21 mouse cellular contexts compared by ENCODE assay signal in the genomic region with DNA sequence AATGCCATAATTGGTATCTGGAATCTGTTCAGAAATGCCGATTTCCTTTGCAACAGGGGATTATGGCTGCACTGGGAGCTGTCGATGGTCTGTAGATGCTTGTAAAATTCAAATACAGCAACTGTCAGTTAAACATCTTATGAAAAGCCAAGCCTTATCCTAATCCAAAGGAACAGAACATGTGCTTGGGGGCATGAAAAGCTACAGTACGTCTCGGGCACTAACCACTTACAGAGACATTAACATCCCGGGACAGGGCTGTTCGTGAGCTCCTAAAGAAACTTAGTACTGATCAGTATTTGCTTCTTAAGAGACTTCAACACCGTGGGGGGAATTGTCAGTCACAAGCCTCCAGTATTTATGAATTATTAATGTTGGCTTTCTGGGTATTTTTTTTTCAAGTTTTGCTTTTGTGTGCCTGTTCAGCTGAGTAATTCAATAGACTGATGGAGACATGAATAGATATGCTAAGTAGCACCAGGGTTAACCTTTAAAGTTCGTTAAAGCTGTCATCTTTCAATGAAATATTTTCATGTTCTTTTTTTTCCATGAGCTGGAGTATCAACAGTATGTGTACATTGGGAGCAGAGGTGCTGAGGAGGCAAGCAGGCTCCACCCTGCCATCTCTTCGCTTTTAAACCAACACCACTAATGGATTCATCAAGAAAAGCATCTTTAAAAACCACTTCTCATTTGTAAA.
DNase-seq lines count a peak whose midpoint lies in the region; ATAC-seq lines count a peak whose summit lies in the region.
"Had no signal": no experiment of that assay in that cellular context is flagged by ENCODE, and none has a peak within 500 bp of the region (broad histone marks: within the 10 kb centered on the region; RNA-seq: fewer than 3 reads in every experiment).

No protein-coding gene starts in this region.

- peaks cover 13% of the 10 kb centered on the region for H3K4me1 ChIP-seq in forebrain, embryonic 14.5 days (ENCODE audit: control insufficient read depth, insufficient read depth, low read length)
- H3K4me1 ChIP-seq in forebrain, embryonic 11.5 days (replicated peaks; ENCODE audit: control insufficient read depth, insufficient read depth, low read length) = no peaks in the 10 kb centered on the region
- peaks cover 11% of the 10 kb centered on the region for H3K4me1 ChIP-seq in midbrain, embryonic 11.5 days (ENCODE audit: control insufficient read depth, insufficient read depth, low read length)
- H3K4me1 ChIP-seq in midbrain, embryonic 10.5 days = peaks cover 18% of the 10 kb centered on the region
- H3K4me1 ChIP-seq in midbrain, embryonic 14.5 days (ENCODE audit: control insufficient read depth, insufficient read depth, low read length) = peaks cover 19% of the 10 kb centered on the region
- H3K4me1 ChIP-seq: embryonic facial prominence, embryonic 15.5 days; heart, embryonic 10.5 days had no signal

- whole genome bisulfite sequencing in forebrain, embryonic 14.5 days = 17% methylated on average over 9 of the region's 9 CpGs
- WGBS in forebrain, embryonic 11.5 days = 53% methylated on average over 9 of the region's 9 CpGs
- 46% methylated on average over 9 of the region's 9 CpGs for WGBS in midbrain, embryonic 11.5 days
- 76% methylated on average over 9 of the region's 9 CpGs for WGBS in midbrain, embryonic 10.5 days
- WGBS in midbrain, embryonic 14.5 days = 12% methylated on average over 9 of the region's 9 CpGs

- no peaks in the 10 kb centered on the region for H3K9me3 ChIP-seq in forebrain, embryonic 14.5 days (replicated peaks; ENCODE audit: control insufficient read depth, low read length)
- no peaks in the 10 kb centered on the region for H3K9me3 ChIP-seq in forebrain, embryonic 11.5 days (ENCODE audit: control insufficient read depth, low read length)
- H3K9me3 ChIP-seq in midbrain, embryonic 11.5 days (ENCODE audit: control insufficient read depth, low read length) = no peaks in the 10 kb centered on the region
- no peaks in the 10 kb centered on the region for H3K9me3 ChIP-seq in midbrain, embryonic 10.5 days (replicated peaks)
- H3K9me3 ChIP-seq in midbrain, embryonic 14.5 days (ENCODE audit: control insufficient read depth, low read length) = no peaks in the 10 kb centered on the region
- H3K9me3 ChIP-seq: embryonic facial prominence, embryonic 15.5 days; heart, embryonic 10.5 days had no signal

- no peaks in the 10 kb centered on the region for H3K27me3 ChIP-seq in forebrain, embryonic 14.5 days (replicated peaks; ENCODE audit: control insufficient read depth, insufficient read depth, low read length)
- no peaks in the 10 kb centered on the region for H3K27me3 ChIP-seq in forebrain, embryonic 11.5 days (ENCODE audit: control insufficient read depth, insufficient read depth, low read length)
- H3K27me3 ChIP-seq in midbrain, embryonic 11.5 days (ENCODE audit: control insufficient read depth, insufficient read depth, low read length) = peaks cover 3% of the 10 kb centered on the region; the same call in 1 of the 2 replicates
- H3K27me3 ChIP-seq in midbrain, embryonic 10.5 days (ENCODE audit: low read depth, poor library complexity, severe bottlenecking) = no peaks in the 10 kb centered on the region; the same call in 1 of the 2 replicates
- H3K27me3 ChIP-seq in midbrain, embryonic 14.5 days (ENCODE audit: control insufficient read depth, insufficient read depth, low read length) = peaks cover 7% of the 10 kb centered on the region; the same call in 1 of the 2 replicates
- H3K27me3 ChIP-seq: embryonic facial prominence, embryonic 15.5 days had no signal

- H3K36me3 ChIP-seq in forebrain, embryonic 14.5 days (ENCODE audit: control insufficient read depth, insufficient read depth, low read length) = no peaks in the 10 kb centered on the region
- H3K36me3 ChIP-seq in forebrain, embryonic 11.5 days (ENCODE audit: control insufficient read depth, insufficient read depth, low read length) = no peaks in the 10 kb centered on the region
- H3K36me3 ChIP-seq in midbrain, embryonic 11.5 days (ENCODE audit: control insufficient read depth, insufficient read depth, low read length) = no peaks in the 10 kb centered on the region
- no peaks in the 10 kb centered on the region for H3K36me3 ChIP-seq in midbrain, embryonic 10.5 days
- no peaks in the 10 kb centered on the region for H3K36me3 ChIP-seq in midbrain, embryonic 14.5 days (ENCODE audit: control insufficient read depth, insufficient read depth, low read length)
- H3K36me3 ChIP-seq: embryonic facial prominence, embryonic 15.5 days; heart, embryonic 10.5 days had no signal

- H3K4me3 ChIP-seq in forebrain, embryonic 14.5 days (ENCODE audit: low read depth, low read length) = no peak overlapping the region
- H3K4me3 ChIP-seq in forebrain, embryonic 11.5 days (ENCODE audit: low read depth, low read length) = no peak overlapping the region
- H3K4me3 ChIP-seq in midbrain, embryonic 11.5 days (ENCODE audit: low read depth, low read length) = no peak overlapping the region
- H3K4me3 ChIP-seq in midbrain, embryonic 10.5 days = no peak overlapping the region
- H3K4me3 ChIP-seq in midbrain, embryonic 14.5 days (replicated peaks; ENCODE audit: low read depth, low read length) = no peak overlapping the region
- H3K4me3 ChIP-seq: embryonic facial prominence, embryonic 15.5 days; heart, embryonic 10.5 days had no signal

- ATAC-seq in forebrain, embryonic 14.5 days = peak; percentile 50; the same call in 1 of the 2 replicates
- ATAC-seq in forebrain, embryonic 11.5 days (replicated peaks; ENCODE audit: low FRiP score) = no peak
- peak; percentile 78 for ATAC-seq in midbrain, embryonic 11.5 days (ENCODE audit: low FRiP score)
- ATAC-seq in midbrain, embryonic 14.5 days (ENCODE audit: low FRiP score, low TSS enrichment) = peak; percentile 85; the same call in 1 of the 2 replicates
- ATAC-seq: CD4-positive, CD25-positive, alpha-beta regulatory T cell, adult 4 months; liver, postnatal 0 days; lung, postnatal 0 days had no signal

- no peak overlapping the region for H3K9ac ChIP-seq in forebrain, embryonic 14.5 days (ENCODE audit: low read length)
- H3K9ac ChIP-seq in forebrain, embryonic 11.5 days (ENCODE audit: low read length) = no peak overlapping the region
- no peak overlapping the region for H3K9ac ChIP-seq in midbrain, embryonic 11.5 days (ENCODE audit: low read length)
- H3K9ac ChIP-seq in midbrain, embryonic 14.5 days (replicated peaks; ENCODE audit: low read length) = no peak overlapping the region
- H3K9ac ChIP-seq: embryonic facial prominence, embryonic 15.5 days; liver, postnatal 0 days had no signal

- peak; percentile 55 for DNase-seq in forebrain, embryonic 14.5 days (ENCODE audit: low spot score)
- DNase-seq in forebrain, embryonic 11.5 days (ENCODE audit: low spot score) = no peak
- DNase-seq in midbrain, embryonic 11.5 days (ENCODE audit: low spot score, missing footprints) = no peak
- no peak for DNase-seq in midbrain, embryonic 10.5 days (ENCODE audit: low spot score)
- DNase-seq in midbrain, embryonic 14.5 days = peak; percentile 75
- DNase-seq in retina, postnatal 7 days (ENCODE audit: low read depth, low spot score) = peak; percentile 30
- DNase-seq in thymus, postnatal 10 days (ENCODE audit: low spot score in 2 of 2) = no peak
- no peak for DNase-seq in embryo, embryonic 10.5 days (ENCODE audit: low spot score)
- DNase-seq: adrenal gland, postnatal 25 days; cerebellum, adult 11 months; cerebellum, postnatal 14 days; gastrocnemius, postnatal 10 days; heart, postnatal 4 days; kidney, adult 8-10 months; kidney, postnatal 14 days; liver, postnatal 0 days had no signal

- 0 out of 2 replicates have a peak overlapping the region, but pooled peaks have one; percentile 8 for H3K4me2 ChIP-seq in forebrain, embryonic 14.5 days (ENCODE audit: low read length)
- H3K4me2 ChIP-seq in forebrain, embryonic 11.5 days (ENCODE audit: low read depth, low read length, severe bottlenecking) = no peak overlapping the region
- H3K4me2 ChIP-seq in midbrain, embryonic 11.5 days = no peak overlapping the region
- H3K4me2 ChIP-seq in midbrain, embryonic 14.5 days (ENCODE audit: low read length) = 0 out of 2 replicates have a peak overlapping the region, but pooled peaks have one; percentile 18
- H3K4me2 ChIP-seq: embryonic facial prominence, embryonic 15.5 days; liver, embryonic 11.5 days had no signal

- no peak overlapping the region for H3K27ac ChIP-seq in forebrain, embryonic 14.5 days (ENCODE audit: low read depth, low read length)
- H3K27ac ChIP-seq in forebrain, embryonic 11.5 days (ENCODE audit: low read depth, low read length) = no peak overlapping the region
- H3K27ac ChIP-seq in midbrain, embryonic 11.5 days (ENCODE audit: low read depth, low read length) = no peak overlapping the region
- no peak overlapping the region for H3K27ac ChIP-seq in midbrain, embryonic 10.5 days (replicated peaks)
- no peak overlapping the region for H3K27ac ChIP-seq in midbrain, embryonic 14.5 days (replicated peaks; ENCODE audit: low read depth, low read length)
- H3K27ac ChIP-seq: embryonic facial prominence, embryonic 15.5 days; heart, embryonic 10.5 days had no signal

Comparison
In these comparisons a context has a peak if more than half of its experiments do, and no peak if none do; other contexts are left out.
1. DNase-seq: peak in forebrain, embryonic 14.5 days (single experiment), midbrain, embryonic 14.5 days (single experiment) and retina, postnatal 7 days (single experiment); none in forebrain, embryonic 11.5 days (single experiment), midbrain, embryonic 11.5 days (single experiment), midbrain, embryonic 10.5 days (single experiment), thymus, postnatal 10 days (0 of 2) and embryo, embryonic 10.5 days (single experiment).
2. H3K4me2 ChIP-seq: peak in forebrain, embryonic 14.5 days (single experiment) and midbrain, embryonic 14.5 days (single experiment); none in forebrain, embryonic 11.5 days (single experiment) and midbrain, embryonic 11.5 days (single experiment).